ENCODE assay signal across 20 mouse cellular contexts in genomic region chr16:63594656-63595055, GRCm38 (mm10).
DNase-seq lines count a peak whose midpoint lies in the region; ATAC-seq and TF ChIP-seq lines count a peak whose summit lies in the region.
"Had no signal": no experiment of that assay in that cellular context is flagged by ENCODE, and none has a peak within 500 bp of the region (broad histone marks: within the 10 kb centered on the region; RNA-seq: fewer than 3 reads in every experiment).

No protein-coding gene starts in this region.

- WGBS in midbrain, postnatal 0 days, result 84% methylated on average over 4 of the region's 4 CpGs
- WGBS in midbrain, embryonic 14.5 days, result 87% methylated on average over 4 of the region's 4 CpGs

- no peak overlapping the region for H3K9ac ChIP-seq in midbrain, postnatal 0 days (replicated peaks; ENCODE audit: low read length, poor library complexity, severe bottlenecking)
- no peak overlapping the region for H3K9ac ChIP-seq in midbrain, embryonic 14.5 days (replicated peaks; ENCODE audit: low read length)
- H3K9ac ChIP-seq: hindbrain, embryonic 14.5 days; liver, postnatal 0 days; neural tube, embryonic 13.5 days had no signal

- no peaks in the 10 kb centered on the region for H3K36me3 ChIP-seq in midbrain, postnatal 0 days (ENCODE audit: insufficient read depth, low read length)
- H3K36me3 ChIP-seq in midbrain, embryonic 14.5 days (ENCODE audit: control insufficient read depth, insufficient read depth, low read length), result no peaks in the 10 kb centered on the region
- H3K36me3 ChIP-seq: heart, embryonic 10.5 days; midbrain, embryonic 10.5 days had no signal

- H3K27ac ChIP-seq in midbrain, postnatal 0 days (ENCODE audit: low read depth, low read length), result no peak overlapping the region
- no peak overlapping the region for H3K27ac ChIP-seq in midbrain, embryonic 14.5 days (replicated peaks; ENCODE audit: low read depth, low read length)
- H3K27ac ChIP-seq: heart, embryonic 10.5 days; hindbrain, embryonic 14.5 days; midbrain, embryonic 10.5 days; neural tube, embryonic 13.5 days had no signal

- H3K4me3 ChIP-seq in midbrain, postnatal 0 days (ENCODE audit: low read depth, low read length), result no peak overlapping the region
- no peak overlapping the region for H3K4me3 ChIP-seq in midbrain, embryonic 14.5 days (replicated peaks; ENCODE audit: low read depth, low read length)
- H3K4me3 ChIP-seq: heart, embryonic 10.5 days; midbrain, embryonic 10.5 days; neural tube, embryonic 13.5 days had no signal

- no peaks in the 10 kb centered on the region for H3K9me3 ChIP-seq in midbrain, postnatal 0 days (ENCODE audit: low read length)
- no peaks in the 10 kb centered on the region for H3K9me3 ChIP-seq in midbrain, embryonic 14.5 days (ENCODE audit: control insufficient read depth, low read length)
- H3K9me3 ChIP-seq: heart, embryonic 10.5 days; midbrain, embryonic 10.5 days; neural tube, embryonic 13.5 days had no signal

- no peak overlapping the region for H3K4me2 ChIP-seq in midbrain, postnatal 0 days (ENCODE audit: low read depth, low read length, poor library complexity, severe bottlenecking)
- H3K4me2 ChIP-seq in midbrain, embryonic 14.5 days (ENCODE audit: low read length), result no peak overlapping the region
- H3K4me2 ChIP-seq: hindbrain, embryonic 14.5 days; neural tube, embryonic 13.5 days had no signal

- H3K27me3 ChIP-seq in midbrain, postnatal 0 days (ENCODE audit: insufficient read depth, low read length), result no peaks in the 10 kb centered on the region
- H3K27me3 ChIP-seq in midbrain, embryonic 14.5 days (ENCODE audit: control insufficient read depth, insufficient read depth, low read length), result no peaks in the 10 kb centered on the region
- H3K27me3 ChIP-seq: neural tube, embryonic 13.5 days had no signal

- no peak for DNase-seq in frontal cortex, postnatal 10 days (ENCODE audit: low spot score in 2 of 2)
- DNase-seq in midbrain, postnatal 0 days (ENCODE audit: low spot score), result peak; percentile 41
- no peak for DNase-seq in midbrain, embryonic 14.5 days
- peak; percentile 24 to 30 for DNase-seq in cerebellum, adult 18-20 months
- peak; percentile 6 to 10 for DNase-seq in cerebellum, postnatal 36 days
- DNase-seq in adrenal gland, postnatal 10 days, result no peak
- DNase-seq in Muller cell, postnatal 12 days (ENCODE audit: inconsistent ontology term), result no peak
- DNase-seq: adrenal gland, postnatal 25 days; B cell, adult 2 months; gastrocnemius, postnatal 36 days; kidney, postnatal 14 days; liver; liver, postnatal 0 days; lung, postnatal 36 days had no signal

- TF ChIP-seq CTCF in midbrain, postnatal 0 days (IDR thresholded peaks at IDR 0.05), result no peak

- no peaks in the 10 kb centered on the region for H3K4me1 ChIP-seq in midbrain, postnatal 0 days (ENCODE audit: insufficient read depth, low read length)
- H3K4me1 ChIP-seq in midbrain, embryonic 14.5 days (ENCODE audit: control insufficient read depth, insufficient read depth, low read length), result no peaks in the 10 kb centered on the region
- H3K4me1 ChIP-seq: heart, embryonic 10.5 days; midbrain, embryonic 10.5 days; neural tube, embryonic 13.5 days had no signal

- peak; percentile 79 for ATAC-seq in frontal cortex, adult (ENCODE audit: low TSS enrichment)
- no peak for ATAC-seq in midbrain, postnatal 0 days (ENCODE audit: low FRiP score)
- ATAC-seq in midbrain, embryonic 14.5 days (ENCODE audit: low FRiP score, low TSS enrichment), result no peak
- ATAC-seq: intestine, postnatal 0 days; liver, postnatal 0 days had no signal

Comparison
In these comparisons a context has a peak if more than half of its experiments do, and no peak if none do; other contexts are left out.
1. DNase-seq: peak in midbrain, postnatal 0 days (single experiment), cerebellum, adult 18-20 months (2 of 2) and cerebellum, postnatal 36 days (2 of 2); none in frontal cortex, postnatal 10 days (0 of 2), midbrain, embryonic 14.5 days (single experiment), adrenal gland, postnatal 10 days (single experiment) and Muller cell, postnatal 12 days (single experiment).